Mouse (Mus musculus): Measurements from ENCODE around the gene Gga2. TPM values are rescaled to one million over a fixed set of nuclear protein-coding genes. Genes with fewer than 3 reads are reported as not detected.
A peak's percentile ranks its signal among the peaks of the same experiment; 100 is the strongest.

The Gga2 gene
- polyA plus RNA-seq, 1 experiment, result 123 TPM

DNA sequence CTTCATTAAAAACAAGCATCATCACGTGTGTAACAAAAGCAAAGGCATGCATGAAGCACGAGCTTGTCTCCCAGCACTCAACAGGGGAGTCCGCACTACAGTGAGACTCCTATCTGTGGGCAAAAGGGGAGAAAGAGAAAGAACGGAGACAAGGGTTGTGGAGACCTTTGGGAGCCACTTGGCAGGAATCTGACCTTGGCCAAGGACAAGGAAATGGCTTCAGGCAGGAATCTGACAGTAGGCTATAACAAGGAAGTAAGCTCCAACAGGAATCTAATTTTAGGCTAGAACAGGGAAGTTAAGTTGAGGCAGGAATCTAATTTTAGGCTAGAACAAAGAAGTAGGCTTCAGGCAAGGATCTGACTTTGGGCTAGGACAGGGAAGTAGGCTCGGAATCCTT lies 25.1 kb downstream of the Gga2 start:
- no peak overlapping the region for H3K4me3 ChIP-seq (ENCODE audit: low read depth, low read length)
- no peak overlapping the region for H3K27ac ChIP-seq (ENCODE audit: insufficient read depth, low read length)
- H3K36me3 ChIP-seq (ENCODE audit: control insufficient read depth, insufficient read depth, low read length, poor library complexity, severe bottlenecking), result peaks cover 59% of the 10 kb centered on the region
- H3K9me3 ChIP-seq (replicated peaks; ENCODE audit: control insufficient read depth, insufficient read depth, low read length, poor library complexity, severe bottlenecking), result no peaks in the 10 kb centered on the region
- no peaks in the 10 kb centered on the region for H3K4me1 ChIP-seq (ENCODE audit: control insufficient read depth, insufficient read depth, low read length)
- no peak overlapping the region for H3K9ac ChIP-seq (ENCODE audit: low read depth, poor library complexity, severe bottlenecking)
- H3K27me3 ChIP-seq (ENCODE audit: control insufficient read depth, insufficient read depth, low read length, poor library complexity, severe bottlenecking), result no peaks in the 10 kb centered on the region
- no peak for TF ChIP-seq EP300 (IDR thresholded peaks at IDR 0.05; ENCODE audit: insufficient read depth, low read depth, low read length)
- TF ChIP-seq POLR2A (IDR thresholded peaks at IDR 0.05; ENCODE audit: insufficient read depth, low read length), result no peak
- no peak for TF ChIP-seq CTCF (IDR thresholded peaks at IDR 0.05; ENCODE audit: low read depth, low read length)

GRCm38 (mm10) chr7:121981307-121981871 lies 39.6 kb downstream of the Gga2 start, which contains the start of gene Cog7:
TSS of gene Cog7 (minus strand) at chr7:121981711.
- Histone ChIP-seq H3K4me1 (ENCODE audit: control insufficient read depth, insufficient read depth, low read length) (no peaks in the 10 kb centered on the region), H3K4me3 (ENCODE audit: low read depth, low read length) (peak within 1 kb of the TSS; percentile 96), H3K27ac (ENCODE audit: insufficient read depth, low read length) (no peak within 1 kb of the TSS), H3K9ac (ENCODE audit: low read depth, poor library complexity, severe bottlenecking) (peak within 1 kb of the TSS; percentile 90), H3K27me3 (ENCODE audit: control insufficient read depth, insufficient read depth, low read length, poor library complexity, severe bottlenecking) (no peaks in the 10 kb centered on the region), H3K9me3 (replicated peaks; ENCODE audit: control insufficient read depth, insufficient read depth, low read length, poor library complexity, severe bottlenecking) (no peaks in the 10 kb centered on the region), H3K36me3 (ENCODE audit: control insufficient read depth, insufficient read depth, low read length, poor library complexity, severe bottlenecking) (peaks cover 3% of the 10 kb centered on the region; the same call in 1 of the 2 replicates)
- no peak for TF ChIP-seq EP300 (IDR thresholded peaks at IDR 0.05; ENCODE audit: insufficient read depth, low read depth, low read length)
- TF ChIP-seq POLR2A (IDR thresholded peaks at IDR 0.05; ENCODE audit: insufficient read depth, low read length), result no peak
- TF ChIP-seq CTCF (IDR thresholded peaks at IDR 0.05; ENCODE audit: low read depth, low read length), result no peak

DNA sequence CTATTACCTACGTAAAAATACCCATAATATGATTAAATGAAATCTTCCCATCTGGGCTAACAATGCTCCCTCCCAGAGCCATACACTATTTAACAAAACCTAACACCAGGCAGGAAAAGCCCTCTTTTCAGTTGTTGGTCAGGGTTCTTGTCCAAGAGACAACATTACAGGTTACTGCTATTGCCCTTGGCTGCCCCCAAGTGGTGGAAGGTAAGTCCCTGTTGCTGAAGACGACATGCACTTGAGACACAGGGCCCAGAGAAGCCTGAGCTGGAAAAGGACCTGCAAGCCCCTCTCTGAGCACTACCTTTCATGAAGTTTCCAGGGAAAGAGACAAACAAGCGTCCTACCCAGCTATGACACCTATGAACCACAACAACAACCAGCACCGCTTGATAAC lies 46.0 kb downstream of the Gga2 start:
- Histone ChIP-seq H3K4me3 (ENCODE audit: low read depth, low read length) (no peak overlapping the region), H3K4me1 (ENCODE audit: control insufficient read depth, insufficient read depth, low read length) (no peaks in the 10 kb centered on the region), H3K9me3 (replicated peaks; ENCODE audit: control insufficient read depth, insufficient read depth, low read length, poor library complexity, severe bottlenecking) (no peaks in the 10 kb centered on the region), H3K27ac (ENCODE audit: insufficient read depth, low read length) (no peak overlapping the region), H3K9ac (ENCODE audit: low read depth, poor library complexity, severe bottlenecking) (no peak overlapping the region), H3K36me3 (ENCODE audit: control insufficient read depth, insufficient read depth, low read length, poor library complexity, severe bottlenecking) (peaks cover 3% of the 10 kb centered on the region), H3K27me3 (ENCODE audit: control insufficient read depth, insufficient read depth, low read length, poor library complexity, severe bottlenecking) (no peaks in the 10 kb centered on the region)
- peak; percentile 67 for TF ChIP-seq CTCF (IDR thresholded peaks at IDR 0.05; ENCODE audit: low read depth, low read length)
- TF ChIP-seq EP300 (IDR thresholded peaks at IDR 0.05; ENCODE audit: insufficient read depth, low read depth, low read length), result no peak
- TF ChIP-seq POLR2A (IDR thresholded peaks at IDR 0.05; ENCODE audit: insufficient read depth, low read length), result no peak

GRCm38 (mm10) chr7:121971698-121972097 lies 49.3 kb downstream of the Gga2 start:
- H3K4me3 ChIP-seq (ENCODE audit: low read depth, low read length), result no peak overlapping the region
- no peaks in the 10 kb centered on the region for H3K4me1 ChIP-seq (ENCODE audit: control insufficient read depth, insufficient read depth, low read length)

GRCm38 (mm10) chr7:121970250-121970649 lies 50.8 kb downstream of the Gga2 start:
- Histone ChIP-seq H3K27me3 (ENCODE audit: control insufficient read depth, insufficient read depth, low read length, poor library complexity, severe bottlenecking) (no peaks in the 10 kb centered on the region), H3K9ac (ENCODE audit: low read depth, poor library complexity, severe bottlenecking) (no peak overlapping the region), H3K4me1 (ENCODE audit: control insufficient read depth, insufficient read depth, low read length) (no peaks in the 10 kb centered on the region), H3K36me3 (ENCODE audit: control insufficient read depth, insufficient read depth, low read length, poor library complexity, severe bottlenecking) (no peaks in the 10 kb centered on the region; the same call in 1 of the 2 replicates), H3K27ac (ENCODE audit: insufficient read depth, low read length) (no peak overlapping the region), H3K4me3 (ENCODE audit: low read depth, low read length) (no peak overlapping the region), H3K9me3 (replicated peaks; ENCODE audit: control insufficient read depth, insufficient read depth, low read length, poor library complexity, severe bottlenecking) (no peaks in the 10 kb centered on the region)
- no peak for TF ChIP-seq CTCF (IDR thresholded peaks at IDR 0.05; ENCODE audit: low read depth, low read length)
- TF ChIP-seq POLR2A (IDR thresholded peaks at IDR 0.05; ENCODE audit: insufficient read depth, low read length), result no peak
- no peak for TF ChIP-seq EP300 (IDR thresholded peaks at IDR 0.05; ENCODE audit: insufficient read depth, low read depth, low read length)

More at GRCm38 (mm10) chr7:121971698-121972097, 49.3 kb downstream of the Gga2 start:
- TF ChIP-seq CTCF (IDR thresholded peaks at IDR 0.05; ENCODE audit: low read depth, low read length), result no peak
- TF ChIP-seq POLR2A (IDR thresholded peaks at IDR 0.05; ENCODE audit: insufficient read depth, low read length), result no peak
- no peak for TF ChIP-seq EP300 (IDR thresholded peaks at IDR 0.05; ENCODE audit: insufficient read depth, low read depth, low read length)
- H3K9me3 ChIP-seq (replicated peaks; ENCODE audit: control insufficient read depth, insufficient read depth, low read length, poor library complexity, severe bottlenecking), result no peaks in the 10 kb centered on the region
- H3K9ac ChIP-seq (ENCODE audit: low read depth, poor library complexity, severe bottlenecking), result no peak overlapping the region
- H3K36me3 ChIP-seq (ENCODE audit: control insufficient read depth, insufficient read depth, low read length, poor library complexity, severe bottlenecking), result no peaks in the 10 kb centered on the region; the same call in none of the 2 replicates
- H3K27ac ChIP-seq (ENCODE audit: insufficient read depth, low read length), result no peak overlapping the region
- no peaks in the 10 kb centered on the region for H3K27me3 ChIP-seq (ENCODE audit: control insufficient read depth, insufficient read depth, low read length, poor library complexity, severe bottlenecking)

GRCm38 (mm10) chr7:121968816-121969215 lies 52.2 kb downstream of the Gga2 start:
- Histone ChIP-seq H3K4me3 (ENCODE audit: low read depth, low read length) (no peak overlapping the region), H3K36me3 (ENCODE audit: control insufficient read depth, insufficient read depth, low read length, poor library complexity, severe bottlenecking) (no peaks in the 10 kb centered on the region; the same call in 1 of the 2 replicates), H3K9ac (ENCODE audit: low read depth, poor library complexity, severe bottlenecking) (no peak overlapping the region), H3K9me3 (replicated peaks; ENCODE audit: control insufficient read depth, insufficient read depth, low read length, poor library complexity, severe bottlenecking) (no peaks in the 10 kb centered on the region), H3K27ac (ENCODE audit: insufficient read depth, low read length) (no peak overlapping the region), H3K27me3 (ENCODE audit: control insufficient read depth, insufficient read depth, low read length, poor library complexity, severe bottlenecking) (no peaks in the 10 kb centered on the region), H3K4me1 (ENCODE audit: control insufficient read depth, insufficient read depth, low read length) (no peaks in the 10 kb centered on the region)
- TF ChIP-seq EP300 (IDR thresholded peaks at IDR 0.05; ENCODE audit: insufficient read depth, low read depth, low read length) (no peak), CTCF (IDR thresholded peaks at IDR 0.05; ENCODE audit: low read depth, low read length) (no peak), POLR2A (IDR thresholded peaks at IDR 0.05; ENCODE audit: insufficient read depth, low read length) (no peak)

Measured in ES-Bruce4 (cell line).